Mouse (Mus musculus) liver, embryonic 11.5 days (tissue): ENCODE results near the gene Harbi1. TPM values are rescaled to one million over a fixed set of nuclear protein-coding genes. Genes with fewer than 3 reads are reported as not detected.
A peak's percentile ranks its signal among the peaks of the same experiment; 100 is the strongest.

Source experiments
- ATAC-seq: fragments of 200-750 bp; cut with Nextera tagmentation; replicated peaks from 2 replicates; pipeline ENCODE4 v1.8.0; 2017; ENCODE audit warnings: moderate number of reproducible peaks, mild to moderate bottlenecking, moderate TSS enrichment, moderate library complexity; ENCODE audit not compliant: low FRiP score
- DNase-seq: peaks from one replicate; pipeline ENCODE4 v3.0.0-alpha.2; 2017; ENCODE audit warnings: low spot score
- H3K27ac ChIP-seq: fragments of 300-500 bp; sonication (generic); 2 replicates; pipeline ENCODE4 v1.5.1; 2014; ENCODE audit warnings: mild to moderate bottlenecking, low read depth, low read length, control low read depth
- H3K27me3 ChIP-seq: fragments of 300-500 bp; sonication (generic); replicated peaks from 2 replicates; pipeline ENCODE4 v1.6.1; 2014; ENCODE audit warnings: low read length, mixed read lengths; ENCODE audit not compliant: control insufficient read depth, insufficient read depth
- H3K36me3 ChIP-seq: fragments of 300-500 bp; sonication (generic); 2 replicates; pipeline ENCODE4 v1.6.1; 2014; ENCODE audit warnings: mild to moderate bottlenecking, low read length, moderate library complexity, mixed read lengths; ENCODE audit not compliant: control insufficient read depth, insufficient read depth
- H3K4me1 ChIP-seq: fragments of 300-500 bp; sonication (generic); replicated peaks from 2 replicates; pipeline ENCODE4 v1.6.1; 2014; ENCODE audit warnings: low read length, mixed read lengths; ENCODE audit not compliant: control insufficient read depth, insufficient read depth
- H3K4me2 ChIP-seq: fragments of 300-500 bp; sonication (generic); 2 replicates; pipeline ENCODE4 v1.6.1; 2014; ENCODE audit warnings: mild to moderate bottlenecking, control low read depth, moderate library complexity
- H3K4me3 ChIP-seq: fragments of 300-500 bp; sonication (generic); 2 replicates; pipeline ENCODE4 v1.5.1; 2014; ENCODE audit warnings: low read depth, low read length, control low read depth
- H3K9ac ChIP-seq: fragments of 300-500 bp; sonication (generic); 2 replicates; pipeline ENCODE4 v1.6.1; 2014; ENCODE audit warnings: low read depth, low read length, control low read depth
- H3K9me3 ChIP-seq: fragments of 300-500 bp; sonication (generic); 2 replicates; pipeline ENCODE4 v1.6.1; 2016; ENCODE audit warnings: low read length, inconsistent platforms, mixed read lengths; ENCODE audit not compliant: control insufficient read depth
- WGBS: fragments of 180-500 bp; shearing (Covaris S2); extraction: QIAGEN DNeasy Blood & Tissue Kit; methylation state at CpG from one replicate; pipeline ENCODE4 v1.1.7; 2014; 5-methylcytosine and 5-hydroxymethylcytosine counted together
- polyA plus RNA-seq: library from polyadenylated mRNA; unstranded; fragments of >200 nt; fragmentation: Nextera tagmentation; extraction: Ambion mirVana; gene quantifications from 2 replicates; pipeline ENCODE4 v1.2.1, GENCODE M21; 2014

The Harbi1 gene
- polyA plus RNA-seq, result 16.3 TPM in 2 replicates

- H3K4me1 ChIP-seq, result peaks cover 6% of the 10 kb centered on the region
- peak within 1 kb of the TSS; percentile 77 for H3K4me3 ChIP-seq
- H3K4me2 ChIP-seq, result peak within 1 kb of the TSS; percentile 68
- H3K27me3 ChIP-seq, result no peaks in the 10 kb centered on the region
- peak within 1 kb of the TSS; percentile 77 for H3K9ac ChIP-seq
- under 1% methylated on average over 66 of the region's 66 CpGs for WGBS
- peaks cover 2% of the 10 kb centered on the region; the same call in 1 of the 2 replicates for H3K36me3 ChIP-seq
- no peaks in the 10 kb centered on the region for H3K9me3 ChIP-seq
- peak within 1 kb of the TSS; percentile 81 for H3K27ac ChIP-seq
- DNase-seq (peak; percentile 89), ATAC-seq (peak; percentile 98)
Observed at GRCm38 (mm10) chr2:91710272-91711234, at the start of gene Harbi1, which contains the start of gene Atg13. Gene Harbi1 (plus strand): TSS chr2:91710852. Gene Atg13 (minus strand): TSS chr2:91710576.

GRCm38 (mm10) chr2:91660981-91661380 lies 49.7 kb upstream of the Harbi1 start:
- no peak for DNase-seq
- Histone ChIP-seq H3K9ac (no peak overlapping the region), H3K27ac (no peak overlapping the region), H3K27me3 (no peaks in the 10 kb centered on the region), H3K4me1 (no peaks in the 10 kb centered on the region), H3K4me2 (no peak overlapping the region), H3K36me3 (peaks cover 34% of the 10 kb centered on the region), H3K9me3 (no peaks in the 10 kb centered on the region), H3K4me3 (no peak overlapping the region)
- ATAC-seq, result no peak
- 91% methylated on average over 6 of the region's 6 CpGs for WGBS

- ATAC-seq, result no peak
- H3K36me3 ChIP-seq, result peaks cover 41% of the 10 kb centered on the region
- H3K9me3 ChIP-seq, result no peaks in the 10 kb centered on the region
Observed at GRCm38 (mm10) chr2:91664780-91665179, 45.9 kb upstream of the Harbi1 start.

GRCm38 (mm10) chr2:91666386-91666910 lies 44.2 kb upstream of the Harbi1 start:
- no peak overlapping the region for H3K27ac ChIP-seq
- H3K4me3 ChIP-seq, result no peak overlapping the region
- H3K36me3 ChIP-seq, result peaks cover 50% of the 10 kb centered on the region
- no peak overlapping the region for H3K4me2 ChIP-seq
- DNase-seq (no peak), ATAC-seq (no peak)
- no peaks in the 10 kb centered on the region for H3K4me1 ChIP-seq
- no peaks in the 10 kb centered on the region for H3K9me3 ChIP-seq
- 94% methylated on average over 6 of the region's 6 CpGs for WGBS
- no peak overlapping the region for H3K9ac ChIP-seq
- H3K27me3 ChIP-seq, result no peaks in the 10 kb centered on the region

More at GRCm38 (mm10) chr2:91664780-91665179, 45.9 kb upstream of the Harbi1 start:
- H3K27me3 ChIP-seq, result no peaks in the 10 kb centered on the region
- H3K4me3 ChIP-seq, result no peak overlapping the region
- no peak overlapping the region for H3K9ac ChIP-seq
- no peak for DNase-seq
- no peak overlapping the region for H3K27ac ChIP-seq
- no peak overlapping the region for H3K4me2 ChIP-seq
- no peaks in the 10 kb centered on the region for H3K4me1 ChIP-seq

- no peaks in the 10 kb centered on the region for H3K4me1 ChIP-seq
- ATAC-seq (no peak), DNase-seq (no peak)
- no peak overlapping the region for H3K4me3 ChIP-seq
- no peak overlapping the region for H3K4me2 ChIP-seq
- H3K27ac ChIP-seq, result no peak overlapping the region
- WGBS, result 77% methylated on average over 2 of the region's 2 CpGs
- peaks cover 50% of the 10 kb centered on the region for H3K36me3 ChIP-seq
- H3K27me3 ChIP-seq, result no peaks in the 10 kb centered on the region
- no peak overlapping the region for H3K9ac ChIP-seq
- no peaks in the 10 kb centered on the region for H3K9me3 ChIP-seq
Observed at GRCm38 (mm10) chr2:91667747-91668146, 42.9 kb upstream of the Harbi1 start.

GRCm38 (mm10) chr2:91669326-91669725 lies 41.3 kb upstream of the Harbi1 start:
- Histone ChIP-seq H3K4me3 (no peak overlapping the region), H3K4me1 (no peaks in the 10 kb centered on the region), H3K36me3 (peaks cover 38% of the 10 kb centered on the region), H3K27ac (no peak overlapping the region), H3K4me2 (no peak overlapping the region), H3K27me3 (no peaks in the 10 kb centered on the region), H3K9ac (no peak overlapping the region), H3K9me3 (no peaks in the 10 kb centered on the region)
- ATAC-seq, result no peak
- WGBS, result 93% methylated on average over 8 of the region's 8 CpGs
- no peak for DNase-seq

GRCm38 (mm10) chr2:91670038-91670437 lies 40.6 kb upstream of the Harbi1 start:
- H3K27me3 ChIP-seq, result no peaks in the 10 kb centered on the region
- peaks cover 33% of the 10 kb centered on the region for H3K36me3 ChIP-seq
- no peaks in the 10 kb centered on the region for H3K9me3 ChIP-seq
- DNase-seq, result no peak
- WGBS, result 94% methylated on average over 6 of the region's 6 CpGs
- no peak overlapping the region for H3K4me3 ChIP-seq
- no peak overlapping the region for H3K9ac ChIP-seq
- H3K4me2 ChIP-seq, result no peak overlapping the region
- no peak for ATAC-seq
- no peaks in the 10 kb centered on the region for H3K4me1 ChIP-seq
- no peak overlapping the region for H3K27ac ChIP-seq

- no peak overlapping the region for H3K9ac ChIP-seq
- H3K27ac ChIP-seq, result no peak overlapping the region
- no peak overlapping the region for H3K4me2 ChIP-seq
- H3K4me1 ChIP-seq, result no peaks in the 10 kb centered on the region
- 91% methylated on average over 2 of the region's 2 CpGs for WGBS
- no peak for DNase-seq
- no peak for ATAC-seq
- no peak overlapping the region for H3K4me3 ChIP-seq
- H3K27me3 ChIP-seq, result no peaks in the 10 kb centered on the region
- no peaks in the 10 kb centered on the region for H3K9me3 ChIP-seq
- peaks cover 28% of the 10 kb centered on the region for H3K36me3 ChIP-seq
Observed at GRCm38 (mm10) chr2:91673587-91673986, 37.1 kb upstream of the Harbi1 start.
